Mouse (Mus musculus) heart, embryonic 15.5 days (tissue): ENCODE measurements around the gene Xrcc5. TPM values are rescaled to one million over a fixed set of nuclear protein-coding genes. Genes with fewer than 3 reads are reported as not detected.

ENCODE experiments used
- ATAC-seq: fragments of 200-750 bp; cut with Nextera tagmentation; replicated peaks from 2 replicates; pipeline ENCODE4 v1.8.0; 2017; ENCODE audit warnings: low read depth, moderate TSS enrichment; ENCODE audit not compliant: insufficient number of reproducible peaks, insufficient read depth, low FRiP score
- H3K27ac ChIP-seq: fragments of 300-500 bp; sonication (generic); 2 replicates; pipeline ENCODE4 v1.5.1; 2015; ENCODE audit warnings: mild to moderate bottlenecking, inconsistent platforms
- H3K27me3 ChIP-seq: fragments of 300-500 bp; sonication (generic); 2 replicates; pipeline ENCODE4 v1.6.1; 2015; ENCODE audit warnings: inconsistent platforms
- H3K36me3 ChIP-seq: fragments of 300-500 bp; sonication (generic); 2 replicates; pipeline ENCODE4 v1.6.1; 2015; ENCODE audit warnings: mild to moderate bottlenecking, inconsistent platforms
- H3K4me1 ChIP-seq: fragments of 300-500 bp; sonication (generic); replicated peaks from 2 replicates; pipeline ENCODE4 v1.6.1; 2015; ENCODE audit warnings: inconsistent platforms
- H3K4me2 ChIP-seq: fragments of 300-500 bp; sonication (generic); 2 replicates; pipeline ENCODE4 v1.6.1; 2015; ENCODE audit warnings: inconsistent platforms, mild to moderate bottlenecking, moderate library complexity
- H3K4me3 ChIP-seq: fragments of 300-500 bp; sonication (generic); 2 replicates; pipeline ENCODE4 v1.5.1; 2015; ENCODE audit warnings: mild to moderate bottlenecking, inconsistent platforms
- H3K9ac ChIP-seq: fragments of 300-500 bp; sonication (generic); 2 replicates; pipeline ENCODE4 v1.6.1; 2015; ENCODE audit warnings: mild to moderate bottlenecking, inconsistent platforms
- H3K9me3 ChIP-seq: fragments of 300-500 bp; sonication (generic); replicated peaks from 2 replicates; pipeline ENCODE4 v1.6.1; 2016; ENCODE audit warnings: inconsistent platforms
- WGBS: fragments of 180-500 bp; shearing (Covaris S2); methylation state at CpG from one replicate; pipeline ENCODE4 v1.1.7; 2015; ENCODE audit warnings: mixed read lengths; 5-methylcytosine and 5-hydroxymethylcytosine counted together
- polyA plus RNA-seq: library from polyadenylated mRNA; unstranded; fragments of >200 nt; fragmentation: Nextera tagmentation; extraction: Ambion mirVana; gene quantifications from 2 replicates; pipeline ENCODE4 v1.2.1, GENCODE M21; 2015

Gene Xrcc5
- polyA plus RNA-seq, 1 experiment from 2014 or later: 16.7 TPM

DNA sequence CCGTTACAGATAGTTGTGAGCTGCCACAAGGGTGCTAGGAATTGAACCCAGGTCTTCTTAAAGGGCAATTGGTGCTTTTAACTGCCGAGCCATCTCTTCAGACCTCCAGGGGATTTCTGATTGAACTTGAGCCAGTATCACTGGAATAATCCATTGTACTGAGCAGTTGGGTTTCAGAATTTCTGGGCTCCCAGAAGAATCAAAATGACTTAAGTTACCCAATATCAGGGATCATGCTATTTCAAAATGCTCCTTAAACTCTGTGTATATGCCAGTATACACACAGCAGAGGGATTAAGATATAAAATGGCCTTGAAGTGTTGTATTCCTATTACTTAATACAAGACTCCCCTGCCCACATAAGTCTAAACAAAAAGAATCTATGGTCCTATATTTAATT is 15.3 kb upstream of the Xrcc5 start:
- Histone ChIP-seq H3K9ac (no peak overlapping the region), H3K27ac (no peak overlapping the region), H3K9me3 (no peaks in the 10 kb centered on the region), H3K4me1 (no peaks in the 10 kb centered on the region; the same call in 1 of the 2 replicates), H3K4me2 (no peak overlapping the region), H3K27me3 (no peaks in the 10 kb centered on the region), H3K36me3 (no peaks in the 10 kb centered on the region), H3K4me3 (no peak overlapping the region)
- no peak for ATAC-seq
- 87% methylated on average over 2 of the region's 2 CpGs for WGBS

GRCm38 (mm10) chr1:72293869-72294663 is 13.2 kb upstream of the Xrcc5 start:
- Histone ChIP-seq H3K27me3 (no peaks in the 10 kb centered on the region), H3K4me3 (no peak overlapping the region), H3K27ac (no peak overlapping the region), H3K36me3 (no peaks in the 10 kb centered on the region), H3K9ac (no peak overlapping the region), H3K4me2 (no peak overlapping the region), H3K4me1 (no peaks in the 10 kb centered on the region), H3K9me3 (no peaks in the 10 kb centered on the region)
- 65% methylated on average over 4 of the region's 4 CpGs for WGBS
- ATAC-seq: no peak

DNA sequence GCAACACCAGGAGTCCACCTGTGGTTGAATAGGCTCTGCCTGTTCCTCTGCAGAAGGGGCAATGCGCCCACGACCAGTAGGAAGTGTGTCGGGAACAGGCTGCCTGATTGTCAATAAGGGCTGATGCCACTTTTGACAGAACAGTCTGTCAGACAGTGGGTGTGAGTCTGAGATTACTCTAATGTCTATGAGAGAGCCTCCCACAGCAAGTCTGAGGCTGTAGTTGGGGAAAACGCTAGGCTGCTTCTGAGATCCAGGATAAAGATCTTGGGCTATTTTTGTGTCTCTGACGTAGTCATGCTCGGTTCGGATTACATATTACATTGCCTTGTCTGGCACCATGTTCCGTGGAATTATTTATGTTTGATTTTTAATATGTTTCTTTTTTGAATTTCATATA is 11.5 kb upstream of the Xrcc5 start:
- Histone ChIP-seq H3K4me2 (no peak overlapping the region), H3K27me3 (no peaks in the 10 kb centered on the region), H3K4me3 (no peak overlapping the region), H3K4me1 (no peaks in the 10 kb centered on the region), H3K9me3 (no peaks in the 10 kb centered on the region), H3K27ac (no peak overlapping the region), H3K36me3 (no peaks in the 10 kb centered on the region), H3K9ac (no peak overlapping the region)
- no peak for ATAC-seq
- 66% methylated on average over 8 of the region's 8 CpGs for WGBS

DNA sequence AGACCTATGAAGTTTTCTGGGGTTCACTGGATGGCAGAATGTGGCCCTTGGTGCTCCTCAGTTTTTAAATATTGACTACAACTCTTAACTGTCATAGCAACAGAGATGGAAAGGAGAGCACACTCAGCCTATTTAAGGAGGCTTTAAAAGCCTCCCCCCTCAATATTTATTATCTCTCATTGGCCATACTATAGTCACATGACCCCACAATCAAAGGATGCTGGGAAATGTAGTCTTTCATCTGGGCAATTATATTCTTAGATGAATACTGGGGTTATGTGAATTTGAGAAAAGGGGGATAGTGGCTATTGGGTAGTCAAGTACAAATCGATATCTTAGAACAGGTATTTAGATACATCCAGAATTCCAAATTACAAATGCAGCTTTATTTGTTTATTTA is 5.4 kb upstream of the Xrcc5 start:
- Histone ChIP-seq H3K4me3 (no peak overlapping the region), H3K27me3 (no peaks in the 10 kb centered on the region), H3K27ac (no peak overlapping the region), H3K4me1 (peaks cover 4% of the 10 kb centered on the region), H3K4me2 (no peak overlapping the region), H3K9me3 (no peaks in the 10 kb centered on the region), H3K36me3 (no peaks in the 10 kb centered on the region), H3K9ac (no peak overlapping the region)
- WGBS: 88% methylated on average over 1 of the region's 1 CpGs
- no peak for ATAC-seq

- peak overlapping the region; percentile 76 for H3K4me2 ChIP-seq
- H3K9me3 ChIP-seq: no peaks in the 10 kb centered on the region
- ATAC-seq: no peak
- H3K9ac ChIP-seq: no peak overlapping the region
- H3K36me3 ChIP-seq: no peaks in the 10 kb centered on the region
- WGBS: 58% methylated on average over 3 of the region's 3 CpGs
- 0 out of 2 replicates have a peak overlapping the region, but pooled peaks have one; percentile 86 for H3K27ac ChIP-seq
- H3K27me3 ChIP-seq: no peaks in the 10 kb centered on the region
- H3K4me1 ChIP-seq: peaks cover 4% of the 10 kb centered on the region
- peak overlapping the region; percentile 68 for H3K4me3 ChIP-seq
Observed at GRCm38 (mm10) chr1:72306241-72306640, 980 bp upstream of the Xrcc5 start.

GRCm38 (mm10) chr1:72306679-72307181 is 491 bp upstream of the Xrcc5 start:
- H3K4me1 ChIP-seq: peaks cover 4% of the 10 kb centered on the region
- no peaks in the 10 kb centered on the region for H3K36me3 ChIP-seq
- ATAC-seq: peak; percentile 63
- 3% methylated on average over 11 of the region's 11 CpGs for WGBS
- H3K27ac ChIP-seq: peak overlapping the region; percentile 86
- H3K9ac ChIP-seq: peak overlapping the region; percentile 62
- no peaks in the 10 kb centered on the region for H3K9me3 ChIP-seq
- peak overlapping the region; percentile 76 for H3K4me2 ChIP-seq
- H3K4me3 ChIP-seq: peak overlapping the region; percentile 68
- H3K27me3 ChIP-seq: no peaks in the 10 kb centered on the region

DNA sequence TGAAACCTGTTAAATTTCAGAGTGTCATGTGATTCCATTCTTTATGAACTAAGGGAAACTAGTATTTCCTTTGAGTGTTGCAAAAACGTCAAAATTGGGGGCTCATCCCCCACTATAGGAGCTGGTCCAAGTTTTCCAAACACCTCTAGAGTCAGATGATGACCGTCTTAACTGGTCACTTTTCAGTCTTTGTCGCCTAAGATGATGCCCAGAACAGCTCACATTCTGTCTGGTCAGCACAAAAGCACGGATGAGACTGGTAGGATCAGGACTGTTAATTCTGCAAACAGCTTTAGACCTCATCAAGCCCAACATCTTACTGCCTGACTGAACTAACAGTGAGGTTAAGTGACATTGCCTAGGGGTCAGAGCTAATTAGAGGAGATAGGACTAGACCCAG is 1.7 kb downstream of the Xrcc5 start:
- no peak overlapping the region for H3K9ac ChIP-seq
- no peak for ATAC-seq
- H3K27me3 ChIP-seq: no peaks in the 10 kb centered on the region
- 64% methylated on average over 4 of the region's 4 CpGs for WGBS
- peaks cover 3% of the 10 kb centered on the region; the same call in 1 of the 2 replicates for H3K36me3 ChIP-seq
- no peaks in the 10 kb centered on the region for H3K9me3 ChIP-seq
- no peak overlapping the region for H3K4me3 ChIP-seq
- no peak overlapping the region for H3K4me2 ChIP-seq
- H3K27ac ChIP-seq: no peak overlapping the region
- H3K4me1 ChIP-seq: peaks cover 4% of the 10 kb centered on the region

DNA sequence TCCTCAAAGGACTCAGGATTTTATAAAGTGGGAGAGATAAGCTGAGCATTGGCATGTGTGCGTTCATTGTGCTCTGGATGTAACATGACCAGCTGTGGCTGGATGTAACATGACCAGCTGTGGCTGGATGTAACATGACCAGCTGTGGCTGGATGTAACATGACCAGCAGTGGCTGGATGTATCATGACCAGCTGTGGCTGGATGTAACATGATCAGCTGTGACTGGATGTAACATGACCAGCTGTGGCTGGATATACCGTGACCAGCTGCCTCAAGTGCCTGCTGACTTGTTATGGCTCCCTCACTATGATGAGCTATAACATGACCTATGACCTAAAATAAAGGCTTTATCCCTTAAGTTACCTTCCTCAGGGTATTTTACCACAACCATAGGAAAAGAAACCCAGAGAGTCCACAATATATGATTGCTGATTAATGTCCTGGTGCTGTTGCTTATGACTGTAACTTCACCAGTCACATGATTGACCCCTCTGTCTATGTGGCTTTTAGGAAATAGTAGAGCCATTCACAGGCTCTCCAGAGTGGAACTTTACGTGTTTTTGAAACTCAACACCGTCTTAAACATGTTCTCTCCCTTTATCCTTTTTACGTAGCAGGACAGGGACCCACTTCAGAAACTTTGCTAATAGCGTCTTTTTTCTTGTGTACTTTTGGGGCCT is 2.7 kb downstream of the Xrcc5 start:
- ATAC-seq: no peak
- no peak overlapping the region for H3K4me2 ChIP-seq

DNA sequence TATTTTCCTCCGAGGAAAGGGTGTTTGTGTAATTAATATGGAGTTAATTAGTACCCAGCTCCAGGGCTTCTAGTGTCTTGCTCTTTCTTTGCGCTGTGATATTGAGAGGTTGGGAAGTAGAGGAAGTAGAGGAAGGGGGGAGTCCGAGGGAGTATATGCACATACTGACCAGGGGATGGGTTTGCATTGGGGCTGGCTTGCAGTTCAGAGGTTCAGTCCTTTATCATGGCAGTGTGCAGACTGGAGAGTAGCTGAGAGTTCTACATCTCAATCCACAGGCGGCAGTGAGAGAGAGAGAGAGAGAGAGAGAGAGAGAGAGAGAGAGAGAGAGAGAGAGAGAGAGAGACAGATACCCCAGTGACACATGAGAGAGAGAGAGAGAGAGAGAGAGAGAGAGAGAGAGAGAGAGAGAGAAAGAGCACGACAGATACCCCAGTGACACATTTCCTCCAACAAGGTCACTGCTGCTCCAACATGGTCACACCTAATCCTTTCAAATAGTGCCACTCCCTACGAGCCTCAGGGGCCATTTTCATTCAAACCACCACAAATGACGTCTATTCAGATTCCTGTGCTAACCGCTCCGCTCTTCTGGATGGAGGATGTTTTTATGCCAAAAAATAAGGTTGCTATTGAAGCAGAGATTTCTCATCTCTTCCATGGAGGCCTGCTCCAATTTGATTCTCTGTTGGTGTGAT is 5.6 kb downstream of the Xrcc5 start:
- 83% methylated on average over 9 of the region's 9 CpGs for WGBS
- H3K4me3 ChIP-seq: no peak overlapping the region
- H3K27ac ChIP-seq: no peak overlapping the region
- H3K27me3 ChIP-seq: no peaks in the 10 kb centered on the region
- H3K4me2 ChIP-seq: no peak overlapping the region
- H3K9me3 ChIP-seq: no peaks in the 10 kb centered on the region
- no peak overlapping the region for H3K9ac ChIP-seq
- peaks cover 8% of the 10 kb centered on the region for H3K36me3 ChIP-seq
- H3K4me1 ChIP-seq: no peaks in the 10 kb centered on the region
- ATAC-seq: no peak

More for the DNA sequence above, 2.7 kb downstream of the Xrcc5 start:
- 73% methylated on average over 6 of the region's 6 CpGs for WGBS
- no peaks in the 10 kb centered on the region for H3K9me3 ChIP-seq
- H3K4me1 ChIP-seq: peaks cover 4% of the 10 kb centered on the region
- H3K4me3 ChIP-seq: no peak overlapping the region
- no peak overlapping the region for H3K9ac ChIP-seq
- H3K27me3 ChIP-seq: no peaks in the 10 kb centered on the region
- H3K36me3 ChIP-seq: peaks cover 3% of the 10 kb centered on the region; the same call in 1 of the 2 replicates
- H3K27ac ChIP-seq: no peak overlapping the region

DNA sequence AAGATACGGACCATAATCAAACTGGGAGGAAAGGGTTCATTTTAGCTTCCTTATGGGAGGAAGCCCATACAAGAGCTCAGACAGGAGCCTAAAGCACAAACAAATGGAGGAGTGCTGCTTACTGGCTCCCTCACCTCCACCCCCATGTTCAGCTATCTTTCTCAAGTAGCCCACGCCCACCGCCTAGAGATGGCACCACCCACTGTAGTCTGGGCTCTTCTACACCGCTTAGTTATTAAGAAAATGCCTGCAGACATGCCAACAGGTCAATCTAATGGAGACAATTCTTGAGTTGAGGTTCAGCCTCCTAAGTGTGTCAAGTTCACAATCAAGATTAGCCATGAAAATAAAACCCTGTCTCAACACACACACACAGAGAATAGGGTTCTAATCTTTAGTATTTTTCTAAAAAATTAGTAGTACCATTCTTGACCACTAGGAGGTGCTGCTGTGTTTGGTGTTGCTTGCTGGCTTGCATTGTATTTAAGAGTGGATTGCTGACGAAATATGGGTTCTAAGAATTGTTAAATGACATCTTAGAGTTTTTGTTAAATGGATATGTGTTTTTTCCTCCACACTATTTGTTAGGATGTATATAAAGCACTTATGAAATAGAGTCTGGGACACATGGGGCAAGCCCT is 6.3 kb downstream of the Xrcc5 start:
- no peaks in the 10 kb centered on the region for H3K4me1 ChIP-seq
- ATAC-seq: no peak
- H3K4me2 ChIP-seq: no peak overlapping the region
- no peak overlapping the region for H3K27ac ChIP-seq
- no peaks in the 10 kb centered on the region for H3K9me3 ChIP-seq
- H3K4me3 ChIP-seq: no peak overlapping the region
- no peak overlapping the region for H3K9ac ChIP-seq
- H3K27me3 ChIP-seq: no peaks in the 10 kb centered on the region
- H3K36me3 ChIP-seq: peaks cover 8% of the 10 kb centered on the region
- whole genome bisulfite sequencing: 67% methylated on average over 5 of the region's 5 CpGs

GRCm38 (mm10) chr1:72315447-72315846 is 8.2 kb downstream of the Xrcc5 start:
- no peak for ATAC-seq
- 88% methylated on average over 4 of the region's 4 CpGs for WGBS
- Histone ChIP-seq H3K4me1 (no peaks in the 10 kb centered on the region), H3K9ac (no peak overlapping the region), H3K4me3 (no peak overlapping the region), H3K9me3 (no peaks in the 10 kb centered on the region), H3K4me2 (no peak overlapping the region), H3K27ac (no peak overlapping the region), H3K36me3 (peaks cover 10% of the 10 kb centered on the region), H3K27me3 (no peaks in the 10 kb centered on the region)
